Mouse (Mus musculus) heart, embryonic 12.5 days (tissue): ENCODE data around the gene Dlgap5. TPM values are rescaled to one million over a fixed set of nuclear protein-coding genes. Genes with fewer than 3 reads are reported as not detected.

Experiments used
- ATAC-seq: fragments of 200-750 bp; cut with Nextera tagmentation; 2 replicates; pipeline ENCODE4 v1.8.0; 2017; ENCODE audit warnings: moderate TSS enrichment, moderate library complexity; ENCODE audit not compliant: insufficient number of reproducible peaks, low FRiP score
- H3K27ac ChIP-seq: fragments of 300-500 bp; sonication (generic); 2 replicates; pipeline ENCODE4 v1.5.1; 2016; ENCODE audit warnings: mild to moderate bottlenecking, moderate library complexity; ENCODE audit not compliant: poor library complexity, severe bottlenecking
- H3K27me3 ChIP-seq: fragments of 300-500 bp; sonication (generic); replicated peaks from 2 replicates; pipeline ENCODE4 v1.6.1; 2016; ENCODE audit warnings: mild to moderate bottlenecking, moderate library complexity
- H3K36me3 ChIP-seq: fragments of 300-500 bp; sonication (generic); 2 replicates; pipeline ENCODE4 v1.6.1; 2016; ENCODE audit warnings: mild to moderate bottlenecking, moderate library complexity
- H3K4me1 ChIP-seq: fragments of 300-500 bp; sonication (generic); replicated peaks from 2 replicates; pipeline ENCODE4 v1.6.1; 2016; ENCODE audit warnings: mild to moderate bottlenecking
- H3K4me2 ChIP-seq: fragments of 300-500 bp; sonication (generic); 2 replicates; pipeline ENCODE4 v1.6.1; 2016; ENCODE audit warnings: mild to moderate bottlenecking, moderate library complexity
- H3K4me3 ChIP-seq: fragments of 300-500 bp; sonication (generic); 2 replicates; pipeline ENCODE4 v1.5.1; 2016; ENCODE audit warnings: mild to moderate bottlenecking
- H3K9ac ChIP-seq: fragments of 300-500 bp; sonication (generic); 2 replicates; pipeline ENCODE4 v1.6.1; 2016; ENCODE audit warnings: mild to moderate bottlenecking, moderate library complexity
- H3K9me3 ChIP-seq: fragments of 300-500 bp; sonication (generic); replicated peaks from 2 replicates; pipeline ENCODE4 v1.6.1; 2016; ENCODE audit warnings: mild to moderate bottlenecking, moderate library complexity
- WGBS: fragments of 180-500 bp; shearing (Covaris S2); methylation state at CpG from one replicate; pipeline ENCODE4 v1.1.7; 2016; 5-methylcytosine and 5-hydroxymethylcytosine counted together
- polyA plus RNA-seq: library from polyadenylated mRNA; unstranded; fragments of >200 nt; fragmentation: Nextera tagmentation; extraction: Ambion mirVana; gene quantifications from 2 replicates; pipeline ENCODE4 v1.2.1, GENCODE M21; 2016

Dlgap5 gene
- polyA plus RNA-seq, 1 experiment from 2014 or later = 45.7 TPM

DNA sequence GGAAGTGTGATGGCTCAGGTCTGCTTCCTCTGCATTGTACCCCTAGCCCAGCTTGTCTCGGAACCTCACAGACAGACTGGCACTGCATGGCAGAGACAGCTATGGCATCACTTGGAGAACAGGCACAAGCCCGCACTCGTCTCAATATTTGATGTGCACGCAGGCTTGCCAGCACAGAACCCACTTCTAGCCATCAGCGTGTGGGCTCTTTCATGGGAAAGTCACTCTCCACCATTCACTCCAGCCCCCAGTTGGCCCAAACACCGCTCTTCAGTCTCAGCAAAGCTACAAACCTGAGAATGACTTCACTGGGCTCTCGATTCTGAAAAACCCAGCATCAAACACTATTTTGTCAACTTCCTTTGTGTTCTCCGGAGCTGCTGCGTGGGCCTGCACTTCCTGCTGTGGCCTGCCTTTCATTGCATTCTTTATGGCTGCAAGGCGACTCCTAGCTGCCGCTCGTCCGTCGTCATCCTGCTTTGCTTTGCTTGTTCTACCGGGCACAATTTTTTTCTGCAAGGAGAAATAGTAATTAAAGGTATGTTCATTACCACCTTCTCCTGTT is 22.7 kb downstream of the Dlgap5 start:
- ATAC-seq = no peak
- H3K9me3 ChIP-seq = no peaks in the 10 kb centered on the region
- WGBS = 91% methylated on average over 15 of the region's 15 CpGs
- H3K9ac ChIP-seq = no peak overlapping the region
- no peak overlapping the region for H3K27ac ChIP-seq
- peaks cover 83% of the 10 kb centered on the region for H3K36me3 ChIP-seq
- no peaks in the 10 kb centered on the region for H3K4me1 ChIP-seq
- no peak overlapping the region for H3K4me3 ChIP-seq
- H3K4me2 ChIP-seq = no peak overlapping the region
- H3K27me3 ChIP-seq = no peaks in the 10 kb centered on the region

DNA sequence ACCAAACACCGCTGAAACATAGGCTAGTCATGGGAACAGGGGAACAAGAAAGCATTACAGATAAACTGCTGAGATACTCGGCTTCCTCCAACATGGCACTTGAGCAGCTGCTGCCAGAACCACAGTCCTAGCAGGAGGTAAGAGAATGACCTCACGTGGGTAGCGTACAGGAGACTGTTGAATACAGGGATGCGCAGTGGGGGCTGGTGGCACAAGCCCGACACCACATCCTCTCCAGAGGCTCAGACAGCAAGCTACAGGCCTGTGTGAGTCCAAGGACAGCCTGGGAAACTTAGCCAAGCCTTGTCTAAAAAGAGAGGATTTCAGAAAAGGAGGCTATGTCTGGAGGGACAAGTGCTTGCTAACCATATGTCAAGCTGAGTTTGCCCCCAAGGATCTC is 23.2 kb downstream of the Dlgap5 start:
- 95% methylated on average over 6 of the region's 6 CpGs for WGBS
- Histone ChIP-seq H3K9ac (no peak overlapping the region), H3K36me3 (peaks cover 86% of the 10 kb centered on the region), H3K4me1 (no peaks in the 10 kb centered on the region), H3K4me3 (no peak overlapping the region), H3K4me2 (no peak overlapping the region), H3K9me3 (no peaks in the 10 kb centered on the region), H3K27me3 (no peaks in the 10 kb centered on the region), H3K27ac (no peak overlapping the region)
- ATAC-seq = no peak

DNA sequence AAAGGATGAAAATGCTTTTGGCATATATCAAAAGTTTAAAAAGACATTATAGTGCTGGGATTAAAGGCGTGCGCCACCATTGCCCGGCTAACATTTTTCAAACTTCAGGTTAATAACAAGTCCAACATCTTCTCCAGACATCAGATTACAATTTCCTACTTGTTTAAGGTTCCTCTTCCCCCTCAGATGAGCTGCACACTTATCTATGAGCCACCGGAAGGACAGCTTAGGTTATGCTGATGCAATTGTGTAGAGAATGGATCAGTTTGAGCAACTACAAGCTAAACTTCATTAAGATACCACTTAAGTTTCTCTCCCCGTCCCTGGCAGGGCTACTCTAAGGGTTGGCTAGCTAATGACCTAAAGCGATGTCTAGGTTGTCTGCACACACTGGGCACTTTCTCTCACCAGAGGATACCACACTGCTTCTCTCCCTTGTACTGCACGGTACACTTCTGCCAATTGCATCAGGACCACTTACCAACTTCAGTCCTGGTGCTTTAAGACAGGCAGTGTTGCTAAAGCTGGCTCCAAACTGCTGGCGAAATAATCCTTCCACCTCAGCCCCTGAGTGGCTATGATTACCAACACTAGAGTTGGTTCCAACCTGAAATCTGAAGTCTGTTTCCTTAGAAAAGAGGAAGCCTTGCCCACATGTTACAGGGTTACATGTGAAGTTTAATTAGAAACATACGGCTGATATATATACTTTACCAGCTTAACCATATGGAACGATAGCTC is 24.7 kb downstream of the Dlgap5 start:
- Histone ChIP-seq H3K4me3 (no peak overlapping the region), H3K27ac (no peak overlapping the region), H3K4me1 (no peaks in the 10 kb centered on the region), H3K9me3 (no peaks in the 10 kb centered on the region), H3K9ac (no peak overlapping the region), H3K4me2 (no peak overlapping the region), H3K36me3 (peaks cover 85% of the 10 kb centered on the region), H3K27me3 (no peaks in the 10 kb centered on the region)
- whole genome bisulfite sequencing = 92% methylated on average over 10 of the region's 10 CpGs
- ATAC-seq = no peak

DNA sequence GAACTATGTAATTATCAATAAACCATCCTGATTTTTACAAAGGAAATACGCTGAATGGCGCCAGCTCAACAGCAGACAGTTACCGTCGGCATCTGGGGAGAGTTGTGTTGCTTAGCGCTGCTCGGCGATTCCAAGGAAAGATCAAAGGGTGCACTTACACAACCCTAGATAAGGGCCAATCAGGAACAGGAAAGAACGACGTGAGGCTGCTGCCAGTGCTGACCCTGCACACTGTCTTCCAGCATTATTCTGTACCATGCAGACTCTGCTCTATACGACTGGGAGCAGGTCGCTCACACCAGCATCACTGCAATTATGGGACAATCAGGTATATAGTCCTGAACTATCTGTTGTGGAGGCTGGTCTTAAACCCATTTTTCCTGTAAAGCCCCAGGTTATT is 32.1 kb downstream of the Dlgap5 start:
- Histone ChIP-seq H3K4me3 (no peak overlapping the region), H3K27me3 (no peaks in the 10 kb centered on the region), H3K9ac (no peak overlapping the region), H3K4me1 (peaks cover 13% of the 10 kb centered on the region), H3K9me3 (no peaks in the 10 kb centered on the region), H3K4me2 (0 out of 2 replicates have a peak overlapping the region, but pooled peaks have one; percentile 9), H3K27ac (no peak overlapping the region), H3K36me3 (peaks cover 43% of the 10 kb centered on the region)
- ATAC-seq = 0 out of 2 replicates have a peak, but pooled peaks have one; percentile 51
- 24% methylated on average over 11 of the region's 11 CpGs for WGBS

DNA sequence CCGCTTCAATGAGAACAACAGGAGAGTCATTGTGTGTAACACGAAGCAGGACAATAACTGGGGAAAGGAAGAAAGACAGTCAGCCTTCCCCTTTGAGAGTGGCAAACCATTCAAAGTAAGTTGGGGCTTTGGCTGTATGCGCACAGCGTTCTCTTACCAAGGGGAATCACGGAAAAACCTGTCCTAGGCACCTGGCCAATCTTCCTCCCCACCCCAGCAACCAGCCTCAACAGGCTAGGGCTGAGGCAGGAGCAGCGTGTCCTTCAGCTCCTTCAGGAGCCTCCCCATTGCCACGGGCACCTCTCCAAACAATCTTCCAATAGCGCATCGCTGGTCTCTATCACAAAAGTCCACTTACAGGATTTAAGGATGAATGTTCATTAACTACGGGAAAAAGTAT is 33.6 kb downstream of the Dlgap5 start:
- peaks cover 30% of the 10 kb centered on the region for H3K36me3 ChIP-seq
- H3K9ac ChIP-seq = no peak overlapping the region
- no peaks in the 10 kb centered on the region for H3K9me3 ChIP-seq
- no peaks in the 10 kb centered on the region for H3K27me3 ChIP-seq
- H3K27ac ChIP-seq = no peak overlapping the region
- WGBS = 89% methylated on average over 10 of the region's 10 CpGs
- H3K4me1 ChIP-seq = peaks cover 13% of the 10 kb centered on the region
- H3K4me2 ChIP-seq = no peak overlapping the region
- H3K4me3 ChIP-seq = no peak overlapping the region
- ATAC-seq = no peak

DNA sequence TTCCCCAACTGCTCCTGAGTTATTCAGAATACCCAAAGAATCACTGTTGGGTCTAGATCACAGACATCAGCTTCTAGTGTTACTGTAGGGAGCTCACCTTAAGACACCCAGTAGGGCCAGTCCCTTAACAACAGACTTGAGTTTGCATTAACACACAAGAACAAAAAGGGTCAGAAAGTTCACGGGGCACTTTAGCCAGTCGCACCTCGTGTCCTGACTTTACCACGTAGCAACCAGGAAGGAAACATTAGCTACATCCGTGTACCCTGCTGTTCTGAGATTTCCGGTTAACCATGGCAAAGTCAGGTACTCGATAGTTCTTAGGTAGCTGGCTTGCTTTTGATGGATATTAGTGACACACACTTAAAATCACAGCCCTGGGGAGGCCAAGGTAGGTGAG is 34.3 kb downstream of the Dlgap5 start:
- H3K4me3 ChIP-seq = no peak overlapping the region
- no peaks in the 10 kb centered on the region for H3K9me3 ChIP-seq
- 89% methylated on average over 7 of the region's 7 CpGs for WGBS
- H3K27ac ChIP-seq = no peak overlapping the region
- no peaks in the 10 kb centered on the region for H3K27me3 ChIP-seq
- H3K4me2 ChIP-seq = no peak overlapping the region
- no peak overlapping the region for H3K9ac ChIP-seq
- ATAC-seq = no peak
- H3K4me1 ChIP-seq = peaks cover 13% of the 10 kb centered on the region
- peaks cover 24% of the 10 kb centered on the region for H3K36me3 ChIP-seq

DNA sequence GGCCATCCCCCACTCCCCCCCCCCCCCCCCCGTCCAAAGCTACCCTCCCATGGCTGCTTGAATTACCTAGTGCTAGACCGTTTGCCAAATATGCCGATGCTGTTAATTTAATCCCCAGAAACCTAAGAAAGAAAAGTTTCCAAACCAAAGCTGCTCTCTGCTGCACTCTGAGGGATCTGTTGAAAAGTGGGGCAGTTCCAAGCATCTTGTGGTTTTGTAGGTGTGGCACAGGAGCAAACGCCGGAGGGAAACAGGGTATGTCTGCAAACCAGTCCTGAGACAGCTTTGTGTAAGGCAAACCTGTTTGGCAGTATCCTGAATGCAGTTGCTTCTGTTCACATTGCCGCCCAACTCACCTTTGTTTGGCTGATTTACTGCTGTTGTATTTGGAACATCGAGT is 39.9 kb downstream of the Dlgap5 start:
- ATAC-seq = no peak
- 73% methylated on average over 7 of the region's 7 CpGs for WGBS
- no peak overlapping the region for H3K9ac ChIP-seq

DNA sequence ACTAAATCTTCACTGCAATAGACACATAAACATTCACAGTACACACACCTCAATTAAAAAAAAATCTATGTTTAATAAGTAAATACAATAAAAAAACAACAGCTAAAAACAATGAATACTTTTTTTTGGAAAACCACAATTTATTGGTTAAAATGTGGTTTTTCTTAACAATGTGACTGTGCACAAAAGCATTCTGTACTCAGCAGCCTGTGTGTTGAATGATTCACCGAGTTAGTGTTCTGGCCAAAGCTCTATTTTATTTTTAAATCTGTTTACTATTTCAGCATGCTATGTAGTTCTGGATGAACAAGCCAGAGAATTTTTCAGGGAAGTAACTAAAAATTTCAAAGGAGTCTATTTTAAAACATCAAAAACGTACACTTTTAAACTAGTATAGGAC is 41.7 kb downstream of the Dlgap5 start:
- Histone ChIP-seq H3K9ac (no peak overlapping the region), H3K36me3 (no peaks in the 10 kb centered on the region), H3K27ac (no peak overlapping the region), H3K4me3 (no peak overlapping the region), H3K27me3 (peaks cover 30% of the 10 kb centered on the region), H3K9me3 (no peaks in the 10 kb centered on the region), H3K4me2 (no peak overlapping the region), H3K4me1 (peaks cover 10% of the 10 kb centered on the region)
- no peak for ATAC-seq
- 67% methylated on average over 2 of the region's 2 CpGs for WGBS

More for the DNA sequence above, 39.9 kb downstream of the Dlgap5 start:
- peaks cover 22% of the 10 kb centered on the region for H3K27me3 ChIP-seq
- H3K9me3 ChIP-seq = no peaks in the 10 kb centered on the region
- H3K27ac ChIP-seq = no peak overlapping the region
- no peak overlapping the region for H3K4me3 ChIP-seq
- H3K4me2 ChIP-seq = no peak overlapping the region
- H3K4me1 ChIP-seq = peaks cover 10% of the 10 kb centered on the region
- H3K36me3 ChIP-seq = no peaks in the 10 kb centered on the region

DNA sequence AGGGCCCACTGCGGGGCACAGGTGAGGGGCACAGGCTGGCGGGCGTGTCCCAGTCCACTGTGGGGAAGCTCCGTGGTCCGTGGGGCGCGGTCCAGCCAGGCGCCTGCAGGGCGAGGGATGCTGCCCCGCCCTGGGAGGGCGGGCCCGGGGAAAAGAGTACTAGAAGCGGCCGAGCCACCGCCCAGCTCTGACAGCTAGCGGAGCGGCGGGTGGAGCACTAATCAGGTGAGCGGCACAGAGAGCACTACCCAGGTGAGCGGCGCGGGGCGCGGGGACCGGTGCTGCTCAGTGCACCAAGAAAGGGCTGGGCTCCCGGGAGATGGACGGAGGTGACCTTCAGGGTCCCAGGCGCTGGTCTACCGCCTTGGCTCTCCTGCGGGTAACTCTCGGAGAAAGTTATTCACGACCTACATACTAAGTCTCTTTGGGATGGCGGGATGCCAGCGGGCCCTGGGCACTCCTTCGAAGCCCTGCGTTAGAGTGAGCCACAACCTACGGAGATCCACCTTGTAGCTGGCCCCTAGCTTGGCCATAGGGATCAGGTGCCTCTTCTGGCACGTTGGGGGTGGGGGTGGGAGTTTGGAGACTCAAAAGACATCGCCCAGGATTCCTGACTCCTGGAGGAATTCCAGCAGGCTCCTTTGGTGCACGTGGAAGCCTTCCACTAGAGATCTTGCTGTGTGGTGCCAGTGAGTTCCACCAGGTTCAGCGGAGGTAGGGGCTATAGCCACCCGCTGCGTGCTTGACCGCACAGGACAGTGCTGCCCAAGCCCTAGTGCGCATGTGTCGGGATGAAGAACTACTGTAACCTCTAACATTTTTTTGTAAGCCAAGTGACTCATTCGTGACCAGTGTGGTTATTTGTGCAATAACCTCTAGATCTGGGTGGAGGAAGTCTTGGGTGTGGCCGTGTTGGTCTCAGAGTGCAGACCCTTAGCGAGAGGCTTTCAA is 44.2 kb downstream of the Dlgap5 start:
- H3K36me3 ChIP-seq = no peaks in the 10 kb centered on the region
- H3K4me1 ChIP-seq = peaks cover 10% of the 10 kb centered on the region
- no peak overlapping the region for H3K27ac ChIP-seq
- H3K4me3 ChIP-seq = peak overlapping the region; percentile 36
- no peak overlapping the region for H3K9ac ChIP-seq
- peaks cover 35% of the 10 kb centered on the region for H3K27me3 ChIP-seq
- peak; percentile 59 for ATAC-seq
- no peaks in the 10 kb centered on the region for H3K9me3 ChIP-seq
- WGBS = 15% methylated on average over 49 of the region's 49 CpGs
- peak overlapping the region; percentile 69 for H3K4me2 ChIP-seq

DNA sequence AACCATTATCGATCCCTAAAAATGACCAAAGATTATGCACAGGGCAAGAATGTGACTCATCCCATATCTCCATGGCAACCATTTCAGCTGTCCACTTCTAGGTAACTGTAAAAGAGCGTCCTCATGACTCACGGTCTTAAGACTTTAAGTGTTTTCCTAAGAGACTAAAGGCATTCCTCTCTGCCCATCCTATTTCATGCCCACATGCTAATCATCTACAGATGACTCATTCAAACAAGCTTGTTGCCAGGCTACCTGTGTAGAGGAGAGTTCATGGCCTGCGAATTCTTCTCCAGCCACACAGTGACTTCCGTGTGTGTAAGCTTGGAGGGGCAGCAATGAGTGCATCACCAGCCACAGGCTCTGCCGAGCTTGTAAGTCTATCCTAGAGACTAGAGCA is 46.5 kb downstream of the Dlgap5 start:
- whole genome bisulfite sequencing = 62% methylated on average over 6 of the region's 6 CpGs
- Histone ChIP-seq H3K36me3 (no peaks in the 10 kb centered on the region), H3K9me3 (no peaks in the 10 kb centered on the region), H3K27ac (no peak overlapping the region), H3K4me1 (peaks cover 21% of the 10 kb centered on the region), H3K27me3 (peaks cover 35% of the 10 kb centered on the region), H3K4me3 (no peak overlapping the region), H3K9ac (no peak overlapping the region), H3K4me2 (no peak overlapping the region)
- no peak for ATAC-seq

DNA sequence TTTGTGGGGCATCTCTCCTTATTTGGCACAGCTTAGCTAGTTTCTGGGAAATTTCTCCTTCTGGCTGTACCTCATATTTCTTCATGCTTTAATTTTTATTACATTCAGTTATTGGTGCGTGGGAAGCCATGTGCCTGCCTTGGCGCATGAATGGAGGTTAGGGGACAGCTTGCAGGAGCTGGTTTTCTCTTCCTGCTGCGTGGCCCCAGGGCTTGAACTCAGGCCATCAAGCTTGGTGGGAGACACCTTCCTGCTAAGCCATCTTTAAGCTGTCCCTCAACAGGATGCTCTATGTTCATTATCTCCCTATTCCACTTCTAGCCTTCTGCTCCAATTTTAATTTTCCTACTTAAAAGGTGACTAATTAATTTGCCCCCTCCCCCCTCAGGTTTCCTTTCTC is 47.4 kb downstream of the Dlgap5 start:
- no peak overlapping the region for H3K4me3 ChIP-seq
- H3K27ac ChIP-seq = no peak overlapping the region
- no peak for ATAC-seq
- peaks cover 34% of the 10 kb centered on the region for H3K27me3 ChIP-seq
- no peak overlapping the region for H3K9ac ChIP-seq
- no peak overlapping the region for H3K4me2 ChIP-seq
- no peaks in the 10 kb centered on the region for H3K9me3 ChIP-seq
- WGBS = 85% methylated on average over 3 of the region's 3 CpGs
- H3K36me3 ChIP-seq = no peaks in the 10 kb centered on the region
- peaks cover 22% of the 10 kb centered on the region for H3K4me1 ChIP-seq
